Mouse (Mus musculus) testis, adult 2 months (tissue): Measurements from ENCODE around the gene Ppil1.

Experiments
- CTCF ChIP-seq: fragments of 200-500 bp; IDR thresholded peaks from 2 replicates; pipeline ENCODE4 v1.5.1; 2012; ENCODE audit warnings: low read depth, mild to moderate bottlenecking, inconsistent platforms, low read length, moderate library complexity; ENCODE audit not compliant: control insufficient read depth, insufficient read depth, insufficient replicate concordance
- POLR2A ChIP-seq: fragments of 200-500 bp; IDR thresholded peaks from 2 replicates; pipeline ENCODE4 v1.6.1; 2012; ENCODE audit warnings: low read depth, mild to moderate bottlenecking, inconsistent platforms, low read length, moderate library complexity; ENCODE audit not compliant: control insufficient read depth

DNA sequence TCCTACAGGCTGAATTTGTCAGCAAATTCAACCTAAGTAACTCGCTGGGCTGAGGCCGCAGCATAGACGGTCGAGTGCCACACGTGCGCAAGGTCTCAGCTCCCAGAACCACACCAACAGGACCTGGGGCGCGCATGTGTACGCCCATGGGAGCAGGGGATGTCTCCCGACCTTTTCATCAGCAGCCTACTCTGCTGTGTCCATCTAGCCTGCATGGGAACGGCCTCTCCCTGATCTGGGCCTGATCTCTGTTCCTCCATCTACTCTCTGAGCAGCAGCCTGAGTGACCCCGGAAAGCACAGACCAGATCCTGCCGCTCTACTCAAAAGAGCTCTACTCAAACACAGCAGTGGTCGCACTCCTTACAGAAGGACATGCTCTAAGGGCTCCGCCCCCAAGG is 3.5 kb downstream of the Ppil1 start:
- no peak for TF ChIP-seq POLR2A
- no peak for TF ChIP-seq CTCF
